Mouse (Mus musculus) T-cell, adult 2 months (primary cell): ENCODE measurements at regions not wholly inside any gene's neighbourhood (a gene's known extent, or its start where the extent isn't known, plus 50 kb on each side); places are given as distances from the start of the nearest gene placed in this dataset.
A peak's percentile ranks its signal among the peaks of the same experiment; 100 is the strongest.

Experiments
- DNase-seq: peaks from one replicate; pipeline ENCODE4 v3.0.0; 2022; ENCODE audit warnings: low spot score

DNA sequence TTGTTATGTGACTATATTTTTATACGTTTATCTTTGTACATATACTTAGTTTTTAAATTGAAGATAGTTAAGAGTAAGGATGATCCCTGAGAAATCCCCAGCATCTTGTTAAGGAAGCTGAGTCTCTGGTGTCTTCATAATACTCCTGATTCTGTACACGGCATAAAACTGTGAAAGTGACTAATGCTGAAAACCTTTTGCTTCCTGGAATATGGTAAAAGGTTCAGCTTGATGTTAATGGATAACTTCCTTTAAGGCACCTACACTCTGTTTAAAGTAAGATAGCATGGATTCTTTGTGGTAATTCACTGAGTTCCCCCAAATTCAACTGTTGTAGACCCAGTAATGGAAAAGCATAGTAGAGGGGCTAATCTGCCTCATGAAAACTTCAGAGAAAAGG lies 67.2 kb upstream of the Rgs1 start:
- DNase-seq, result no peak

DNA sequence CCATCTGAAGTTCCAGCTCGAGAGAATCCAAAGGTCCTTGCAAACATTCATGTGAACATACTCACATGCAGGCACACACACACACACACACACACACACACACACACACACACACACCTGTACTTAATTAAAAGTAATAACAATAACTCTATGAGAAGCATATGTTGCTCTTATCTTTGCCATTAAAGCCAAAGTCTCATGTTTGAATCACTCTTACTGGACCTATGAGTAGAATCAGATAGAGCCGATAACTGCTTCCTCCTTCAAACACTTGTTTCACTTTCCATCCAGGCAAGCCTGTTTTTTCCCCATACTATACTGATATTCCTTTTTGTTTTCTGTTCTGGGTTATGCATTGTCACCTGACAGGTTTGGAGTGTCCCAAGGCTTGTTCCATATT lies 65.3 kb upstream of the Rgs1 start:
- no peak for DNase-seq

- no peak for DNase-seq
Measured at GRCm38 (mm10) chr1:144313318-144313717, 64.3 kb upstream of the Rgs1 start.

GRCm38 (mm10) chr1:144309901-144310300 lies 60.9 kb upstream of the Rgs1 start:
- DNase-seq, result no peak

DNA sequence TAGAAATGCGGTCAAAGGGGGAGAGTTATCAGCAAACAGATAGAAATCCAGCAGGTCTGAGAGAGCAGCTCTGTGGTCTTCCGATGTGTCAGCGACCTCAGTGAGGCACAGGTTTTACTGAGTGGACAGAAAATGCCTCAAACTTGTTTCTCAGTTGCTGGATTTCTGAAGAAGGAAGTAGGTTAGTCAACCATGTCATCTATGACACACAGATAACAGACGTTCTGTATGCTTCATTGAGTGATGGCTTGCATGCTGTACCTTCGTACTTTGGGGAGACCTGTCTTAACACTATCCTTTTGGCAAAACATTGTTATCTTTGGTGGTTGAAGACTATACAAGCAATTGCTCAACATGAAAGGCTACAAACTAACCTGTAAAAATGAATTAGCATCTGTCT lies 59.3 kb upstream of the Rgs1 start:
- no peak for DNase-seq

- DNase-seq, result no peak
Measured at GRCm38 (mm10) chr1:144307854-144308285, 58.8 kb upstream of the Rgs1 start.

GRCm38 (mm10) chr1:144307017-144307853 lies 58.2 kb upstream of the Rgs1 start:
- DNase-seq, result peak; percentile 63

DNA sequence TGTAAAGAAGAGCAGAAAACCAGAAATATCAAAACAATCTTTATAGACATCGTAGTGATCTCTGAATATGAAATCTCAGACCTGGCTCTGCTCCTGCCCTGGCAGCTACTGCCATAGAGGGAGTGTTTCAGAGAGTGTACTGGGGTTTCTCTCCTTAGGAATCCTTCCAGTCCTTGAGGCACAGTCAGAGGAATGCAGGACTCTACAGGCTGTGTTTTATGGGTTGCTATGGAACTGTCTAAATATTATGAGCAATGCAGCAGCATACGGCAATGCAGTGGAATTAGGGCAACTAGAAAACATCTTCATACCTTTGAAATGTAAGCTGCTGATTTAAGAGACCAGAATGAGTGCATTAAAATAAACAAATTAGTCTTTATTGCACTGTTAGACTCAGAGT lies 57.2 kb upstream of the Rgs1 start:
- no peak for DNase-seq

DNA sequence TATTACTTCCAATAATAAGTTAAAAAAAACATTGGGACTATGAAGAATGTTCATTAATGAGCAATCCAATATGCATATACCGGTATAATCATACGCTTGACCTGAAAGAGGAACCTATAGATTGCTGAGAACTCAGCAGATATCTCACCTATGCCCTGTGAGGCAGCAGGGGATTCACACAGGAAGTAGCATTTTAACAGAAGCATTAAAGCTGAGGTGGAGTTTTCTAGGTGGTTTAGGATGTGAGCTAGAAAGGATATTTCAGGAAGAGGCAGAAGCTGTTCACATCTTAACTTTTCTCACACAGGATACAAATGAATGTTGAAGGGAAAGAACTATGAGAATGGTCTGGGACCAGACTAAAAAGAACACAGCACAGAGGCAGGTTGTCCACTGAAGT lies 51.6 kb upstream of the Rgs1 start:
- DNase-seq, result no peak
